ENCODE assay signal across 8 mouse cellular contexts in the genomic region with DNA sequence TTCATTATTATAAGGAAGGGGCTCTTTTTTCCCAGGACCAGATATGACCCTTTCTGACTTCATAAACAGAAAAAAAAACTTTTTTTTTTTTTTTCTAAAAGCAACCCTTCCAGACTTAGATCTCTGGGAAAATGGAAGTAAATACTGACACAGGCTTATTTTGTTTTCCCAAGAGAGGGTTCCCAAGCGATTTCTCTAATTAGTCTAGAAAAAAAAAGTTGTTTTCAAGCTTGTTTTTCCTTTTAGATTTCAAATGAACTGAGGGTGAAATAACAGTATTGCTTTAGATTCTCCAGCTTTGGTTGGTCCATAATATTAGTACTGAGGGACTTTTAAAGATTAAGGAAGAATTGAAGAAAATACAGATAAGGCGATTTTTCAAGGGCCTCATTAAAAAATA. TPM values are rescaled to one million over a fixed set of nuclear protein-coding genes. Genes with fewer than 3 reads are reported as not detected.
A peak's percentile ranks its signal among the peaks of the same experiment; 100 is the strongest.
DNase-seq lines count a peak whose midpoint lies in the region; ATAC-seq and TF ChIP-seq lines count a peak whose summit lies in the region.

No protein-coding gene starts in this region.

- H3K27ac ChIP-seq in heart, embryonic 11.5 days (ENCODE audit: low read depth, low read length): 0 out of 2 replicates have a peak overlapping the region, but pooled peaks have one; percentile 22
- no peak overlapping the region for H3K27ac ChIP-seq in ES-Bruce4 (ENCODE audit: insufficient read depth, low read length)
- peak overlapping the region; percentile 68 for H3K27ac ChIP-seq in forebrain, postnatal 0 days (ENCODE audit: low read depth, low read length)
- peak overlapping the region; percentile 19; the same call in 1 of the 2 replicates for H3K27ac ChIP-seq in liver, postnatal 0 days (ENCODE audit: low read depth)

- peak overlapping the region; percentile 70 for H3K4me3 ChIP-seq in heart, embryonic 11.5 days (ENCODE audit: low read depth, low read length)
- H3K4me3 ChIP-seq in ES-Bruce4 (ENCODE audit: low read depth, low read length): no peak overlapping the region
- H3K4me3 ChIP-seq in forebrain, postnatal 0 days (ENCODE audit: low read depth, low read length): peak overlapping the region; percentile 82
- peak overlapping the region; percentile 82 for H3K4me3 ChIP-seq in liver, postnatal 0 days (ENCODE audit: low read depth, low read length)

- TF ChIP-seq EP300 in ES-Bruce4 (IDR thresholded peaks at IDR 0.05; ENCODE audit: insufficient read depth, low read depth, low read length): no peak
- TF ChIP-seq EP300 in liver, postnatal 0 days (IDR thresholded peaks at IDR 0.05; ENCODE audit: low read depth): no peak

- H3K36me3 ChIP-seq in heart, embryonic 11.5 days (ENCODE audit: control insufficient read depth, insufficient read depth, low read length): no peaks in the 10 kb centered on the region
- no peaks in the 10 kb centered on the region for H3K36me3 ChIP-seq in ES-Bruce4 (ENCODE audit: control insufficient read depth, insufficient read depth, low read length, poor library complexity, severe bottlenecking)
- no peaks in the 10 kb centered on the region for H3K36me3 ChIP-seq in forebrain, postnatal 0 days (ENCODE audit: insufficient read depth)
- H3K36me3 ChIP-seq in liver, postnatal 0 days (replicated peaks; ENCODE audit: insufficient read depth, low read length): no peaks in the 10 kb centered on the region

- TF ChIP-seq POLR2A in ES-Bruce4 (IDR thresholded peaks at IDR 0.05; ENCODE audit: insufficient read depth, low read length): no peak

- TF ChIP-seq CTCF in ES-Bruce4 (IDR thresholded peaks at IDR 0.05; ENCODE audit: low read depth, low read length): no peak
- no peak for TF ChIP-seq CTCF in forebrain, postnatal 0 days (IDR thresholded peaks at IDR 0.05; ENCODE audit: low read depth)
- TF ChIP-seq CTCF in liver, postnatal 0 days (IDR thresholded peaks at IDR 0.05; ENCODE audit: low read depth): no peak

- no peak for ATAC-seq in heart, embryonic 11.5 days (replicated peaks; ENCODE audit: insufficient number of reproducible peaks, low FRiP score, low TSS enrichment)
- no peak for ATAC-seq in forebrain, postnatal 0 days
- ATAC-seq in liver, postnatal 0 days: no peak

- WGBS in heart, embryonic 11.5 days (ENCODE audit: insufficient replicate concordance): 31% methylated on average over 2 of the region's 2 CpGs
- WGBS in forebrain, postnatal 0 days: 13% methylated on average over 2 of the region's 2 CpGs
- 31% methylated on average over 2 of the region's 2 CpGs for WGBS in liver, postnatal 0 days (ENCODE audit: insufficient replicate concordance)

- 0 out of 2 replicates have a peak overlapping the region, but pooled peaks have one; percentile 93 for H3K9ac ChIP-seq in heart, embryonic 11.5 days (ENCODE audit: low read depth, low read length)
- H3K9ac ChIP-seq in ES-Bruce4 (ENCODE audit: low read depth, poor library complexity, severe bottlenecking): 0 out of 2 replicates have a peak overlapping the region, but pooled peaks have one; percentile 29
- H3K9ac ChIP-seq in forebrain, postnatal 0 days: peak overlapping the region; percentile 44
- H3K9ac ChIP-seq in liver, postnatal 0 days (replicated peaks): peak overlapping the region; percentile 87; the same call in 1 of the 2 replicates

- H3K9me3 ChIP-seq in heart, embryonic 11.5 days (replicated peaks; ENCODE audit: control insufficient read depth, low read length): no peaks in the 10 kb centered on the region
- 0 out of 2 replicates have a peak, but pooled peaks cover 4% of the 10 kb centered on the region for H3K9me3 ChIP-seq in ES-Bruce4 (replicated peaks; ENCODE audit: control insufficient read depth, insufficient read depth, low read length, poor library complexity, severe bottlenecking)
- no peaks in the 10 kb centered on the region for H3K9me3 ChIP-seq in forebrain, postnatal 0 days (ENCODE audit: low read length)
- no peaks in the 10 kb centered on the region for H3K9me3 ChIP-seq in liver, postnatal 0 days (ENCODE audit: low read length)

- peaks cover 19% of the 10 kb centered on the region for H3K4me1 ChIP-seq in heart, embryonic 11.5 days (ENCODE audit: control insufficient read depth, insufficient read depth, low read length)
- no peaks in the 10 kb centered on the region for H3K4me1 ChIP-seq in ES-Bruce4 (ENCODE audit: control insufficient read depth, insufficient read depth, low read length)
- peaks cover 5% of the 10 kb centered on the region; the same call in 1 of the 2 replicates for H3K4me1 ChIP-seq in forebrain, postnatal 0 days (ENCODE audit: insufficient read depth)
- H3K4me1 ChIP-seq in liver, postnatal 0 days (ENCODE audit: insufficient read depth): peaks cover 15% of the 10 kb centered on the region

- DNase-seq in heart, adult 18-20 months: no peak
- DNase-seq in forebrain, postnatal 0 days: peak; percentile 23
- DNase-seq in liver, postnatal 0 days: no peak
- no peak for DNase-seq in right cerebral cortex, postnatal 10 days (ENCODE audit: low spot score in 2 of 2)
- no peak for DNase-seq in spleen, postnatal 4 days (ENCODE audit: low spot score in 2 of 2)
- DNase-seq in right cerebral cortex, adult 2 months (ENCODE audit: low spot score in 2 of 2): no peak

- peak overlapping the region; percentile 76 for H3K4me2 ChIP-seq in heart, embryonic 11.5 days
- H3K4me2 ChIP-seq in forebrain, postnatal 0 days (ENCODE audit: low read depth): peak overlapping the region; percentile 51
- H3K4me2 ChIP-seq in liver, postnatal 0 days (ENCODE audit: low read depth, low read length): peak overlapping the region; percentile 63

- no peaks in the 10 kb centered on the region for H3K27me3 ChIP-seq in heart, embryonic 11.5 days (ENCODE audit: control insufficient read depth, insufficient read depth, low read length)
- no peaks in the 10 kb centered on the region for H3K27me3 ChIP-seq in ES-Bruce4 (ENCODE audit: control insufficient read depth, insufficient read depth, low read length, poor library complexity, severe bottlenecking)
- H3K27me3 ChIP-seq in forebrain, postnatal 0 days (ENCODE audit: insufficient read depth, low read length): no peaks in the 10 kb centered on the region
- no peaks in the 10 kb centered on the region for H3K27me3 ChIP-seq in liver, postnatal 0 days (ENCODE audit: insufficient read depth, low read length)

RNA-seq across cellular contexts. Expression of a gene that starts 0.5 kb away (rescaled TPM):
- 22.9 and 25.1 TPM in 2 replicates for polyA plus RNA-seq in heart, embryonic 11.5 days (2014; fragmentation: Nextera tagmentation; extraction: Ambion mirVana)
- 100 to 1,000 TPM in 1 of 2 experiments, 10 to 100 TPM in 1; 96.6 to 104 TPM for total RNA-seq in heart, adult 18-20 months (2021)
- 29.2 and 32.6 TPM in 2 replicates for polyA plus RNA-seq in ES-Bruce4 (2011; ENCODE audit: insufficient read depth, insufficient read length, low read depth, missing spikeins)
- total RNA-seq in forebrain, postnatal 0 days (2014; rRNA removed): 16.7 and 19.3 TPM in 2 replicates
- 12.1 and 14.9 TPM in 2 replicates for polyA plus RNA-seq in forebrain, postnatal 0 days (2015; fragmentation: Nextera tagmentation; extraction: Ambion mirVana)
- 4.1 and 4.2 TPM in 2 replicates for polyA plus RNA-seq in liver, postnatal 0 days (2015; fragmentation: Nextera tagmentation; extraction: Ambion mirVana)

RNA-seq across cellular contexts. Expression of a gene that starts 48.7 kb away (rescaled TPM):
- polyA plus RNA-seq in heart, embryonic 11.5 days (2014; fragmentation: Nextera tagmentation; extraction: Ambion mirVana): 17.4 and 18.1 TPM in 2 replicates
- 10 to 100 TPM; 39.2 to 42.9 TPM for total RNA-seq in heart, adult 18-20 months (2021)
- polyA plus RNA-seq in ES-Bruce4 (2011; ENCODE audit: insufficient read depth, insufficient read length, low read depth, missing spikeins): 10.5 and 12.1 TPM in 2 replicates
- total RNA-seq in forebrain, postnatal 0 days (2014; rRNA removed): 14.5 and 14.7 TPM in 2 replicates
- 4.5 and 6.1 TPM in 2 replicates for polyA plus RNA-seq in forebrain, postnatal 0 days (2015; fragmentation: Nextera tagmentation; extraction: Ambion mirVana)
- polyA plus RNA-seq in liver, postnatal 0 days (2015; fragmentation: Nextera tagmentation; extraction: Ambion mirVana): 3.2 and 3.3 TPM in 2 replicates

RNA-seq across cellular contexts. Expression of a gene that starts 49.8 kb away (rescaled TPM):
- polyA plus RNA-seq in heart, embryonic 11.5 days (2014; fragmentation: Nextera tagmentation; extraction: Ambion mirVana): 20.8 TPM in 2 replicates
- total RNA-seq in heart, adult 18-20 months (2021): 1 to 10 TPM; 7.1 to 8.5 TPM
- polyA plus RNA-seq in ES-Bruce4 (2011; ENCODE audit: insufficient read depth, insufficient read length, low read depth, missing spikeins): 26.9 and 30.2 TPM in 2 replicates
- total RNA-seq in forebrain, postnatal 0 days (2014; rRNA removed): 23.5 and 25.5 TPM in 2 replicates
- polyA plus RNA-seq in forebrain, postnatal 0 days (2015; fragmentation: Nextera tagmentation; extraction: Ambion mirVana): 16.8 and 18.1 TPM in 2 replicates
- polyA plus RNA-seq in liver, postnatal 0 days (2015; fragmentation: Nextera tagmentation; extraction: Ambion mirVana): 7.7 and 8.8 TPM in 2 replicates

RNA-seq across cellular contexts. Expression of a gene that starts 56.3 kb away (rescaled TPM):
- polyA plus RNA-seq in heart, embryonic 11.5 days (2014; fragmentation: Nextera tagmentation; extraction: Ambion mirVana): 42.7 and 56.3 TPM in 2 replicates
- total RNA-seq in heart, adult 18-20 months (2021): 100 to 1,000 TPM in 1 of 2 experiments, 10 to 100 TPM in 1; 98.4 to 111 TPM
- 75.0 and 75.9 TPM in 2 replicates for polyA plus RNA-seq in ES-Bruce4 (2011; ENCODE audit: insufficient read depth, insufficient read length, low read depth, missing spikeins)
- total RNA-seq in forebrain, postnatal 0 days (2014; rRNA removed): 88.2 and 91.9 TPM in 2 replicates
- 153 and 162 TPM in 2 replicates for polyA plus RNA-seq in forebrain, postnatal 0 days (2015; fragmentation: Nextera tagmentation; extraction: Ambion mirVana)
- 40.4 and 45.6 TPM in 2 replicates for polyA plus RNA-seq in liver, postnatal 0 days (2015; fragmentation: Nextera tagmentation; extraction: Ambion mirVana)

RNA-seq across cellular contexts. Expression of a gene that starts 59.2 kb away (rescaled TPM):
- 21.5 and 22.4 TPM in 2 replicates for polyA plus RNA-seq in heart, embryonic 11.5 days (2014; fragmentation: Nextera tagmentation; extraction: Ambion mirVana)
- 10 to 100 TPM; 17.5 to 18.2 TPM for total RNA-seq in heart, adult 18-20 months (2021)
- polyA plus RNA-seq in ES-Bruce4 (2011; ENCODE audit: insufficient read depth, insufficient read length, low read depth, missing spikeins): 92.1 and 99.1 TPM in 2 replicates
- 2.7 and 4.0 TPM in 2 replicates for total RNA-seq in forebrain, postnatal 0 days (2014; rRNA removed)
- polyA plus RNA-seq in forebrain, postnatal 0 days (2015; fragmentation: Nextera tagmentation; extraction: Ambion mirVana): 0.72 and 1.1 TPM in 2 replicates
- polyA plus RNA-seq in liver, postnatal 0 days (2015; fragmentation: Nextera tagmentation; extraction: Ambion mirVana): 15.1 and 20.9 TPM in 2 replicates

Comparison
In these comparisons a context has a peak if more than half of its experiments do, and no peak if none do; other contexts are left out.
1. H3K9ac ChIP-seq: peak in every context shown above with its lines; median percentile 93 in heart, embryonic 11.5 days; 87 in liver, postnatal 0 days; 44 in forebrain, postnatal 0 days; 29 in ES-Bruce4.